Mouse (Mus musculus) olfactory bulb, adult 2 months (tissue): ENCODE data around the gene Ank3. TPM values are rescaled to one million over a fixed set of nuclear protein-coding genes. Genes with fewer than 3 reads are reported as not detected.

ENCODE experiments used
- H3K27ac ChIP-seq: fragments of 200-500 bp; 2 replicates; pipeline ENCODE4 v1.5.1; 2012; ENCODE audit warnings: low read depth, low read length; ENCODE audit not compliant: insufficient read depth
- H3K4me1 ChIP-seq: fragments of 200-500 bp; 2 replicates; pipeline ENCODE4 v1.6.1; 2012; ENCODE audit warnings: low read length; ENCODE audit not compliant: control insufficient read depth, insufficient read depth
- H3K4me3 ChIP-seq: fragments of 200-500 bp; 2 replicates; pipeline ENCODE4 v1.5.1; 2012; ENCODE audit warnings: mild to moderate bottlenecking, low read depth, low read length, moderate library complexity; ENCODE audit not compliant: insufficient read depth
- CTCF ChIP-seq: fragments of 200-500 bp; IDR thresholded peaks from 2 replicates; pipeline ENCODE4 v1.5.1; 2012; ENCODE audit warnings: low read depth, mild to moderate bottlenecking, low read length, moderate library complexity; ENCODE audit not compliant: insufficient read depth
- POLR2A ChIP-seq: fragments of 200-500 bp; IDR thresholded peaks from 2 replicates; pipeline ENCODE4 v1.6.1; 2012; ENCODE audit warnings: mild to moderate bottlenecking, low read depth, low read length, moderate library complexity; ENCODE audit not compliant: insufficient read depth
- WGBS: fragments of 180-500 bp; shearing (Covaris S2); methylation state at CpG from one replicate; pipeline ENCODE4 v1.1.7; 2018; 5-methylcytosine and 5-hydroxymethylcytosine counted together
- polyA plus RNA-seq: library from polyadenylated mRNA; stranded (reverse); fragments of >200 nt; gene quantifications from 2 replicates; pipeline ENCODE4 v1.2.4, GENCODE M21; 2012; ENCODE audit warnings: low replicate concordance; ENCODE audit not compliant: missing spikeins, insufficient read depth, insufficient read length

The Ank3 gene
- polyA plus RNA-seq, 1 experiment = 212 TPM

- WGBS = 24% methylated on average over 14 of the region's 14 CpGs
- peak overlapping the region; percentile 89 for H3K27ac ChIP-seq
- H3K4me3 ChIP-seq = peak overlapping the region; percentile 57
- H3K4me1 ChIP-seq = peaks cover 15% of the 10 kb centered on the region
- TF ChIP-seq CTCF (no peak), POLR2A (no peak)
Measured at GRCm38 (mm10) chr10:69706851-69707788, 308.5 kb downstream of the Ank3 start.

- peak overlapping the region; percentile 45 for H3K4me3 ChIP-seq
- 45% methylated on average over 11 of the region's 11 CpGs for WGBS
- TF ChIP-seq CTCF (no peak), POLR2A (no peak)
- peak overlapping the region; percentile 89 for H3K27ac ChIP-seq
- H3K4me1 ChIP-seq = peaks cover 18% of the 10 kb centered on the region
Measured at GRCm38 (mm10) chr10:69707844-69708550, 309.4 kb downstream of the Ank3 start.

- WGBS = 76% methylated on average over 2 of the region's 2 CpGs
- no peak overlapping the region for H3K4me3 ChIP-seq
- no peak overlapping the region for H3K27ac ChIP-seq
- TF ChIP-seq POLR2A = no peak
- no peak for TF ChIP-seq CTCF
- peaks cover 21% of the 10 kb centered on the region for H3K4me1 ChIP-seq
Measured at GRCm38 (mm10) chr10:69709631-69710030, 311.1 kb downstream of the Ank3 start.

- Histone ChIP-seq H3K4me3 (no peak overlapping the region), H3K4me1 (peaks cover 20% of the 10 kb centered on the region), H3K27ac (peak overlapping the region; percentile 32; the same call in 1 of the 2 replicates)
- TF ChIP-seq POLR2A = no peak
- TF ChIP-seq CTCF = no peak
- WGBS = 48% methylated on average over 5 of the region's 5 CpGs
Measured at GRCm38 (mm10) chr10:69710802-69711201, 312.2 kb downstream of the Ank3 start.

- 67% methylated on average over 4 of the region's 4 CpGs for WGBS
- no peak overlapping the region for H3K27ac ChIP-seq
- H3K4me1 ChIP-seq = peaks cover 17% of the 10 kb centered on the region
- no peak overlapping the region for H3K4me3 ChIP-seq
- no peak for TF ChIP-seq POLR2A
- TF ChIP-seq CTCF = no peak
Measured at GRCm38 (mm10) chr10:69716907-69717306, 318.3 kb downstream of the Ank3 start.

- Histone ChIP-seq H3K4me3 (no peak overlapping the region), H3K27ac (no peak overlapping the region), H3K4me1 (peaks cover 12% of the 10 kb centered on the region)
- 50% methylated on average over 5 of the region's 5 CpGs for WGBS
- TF ChIP-seq POLR2A = no peak
- TF ChIP-seq CTCF = no peak
Measured at GRCm38 (mm10) chr10:69719421-69719820, 320.8 kb downstream of the Ank3 start.

GRCm38 (mm10) chr10:69719901-69720415, 321.4 kb downstream of the Ank3 start:
- Histone ChIP-seq H3K27ac (no peak overlapping the region), H3K4me1 (peaks cover 12% of the 10 kb centered on the region), H3K4me3 (no peak overlapping the region)
- WGBS = 49% methylated on average over 12 of the region's 12 CpGs
- TF ChIP-seq CTCF = no peak
- no peak for TF ChIP-seq POLR2A

GRCm38 (mm10) chr10:69720452-69720851, 321.9 kb downstream of the Ank3 start:
- Histone ChIP-seq H3K27ac (no peak overlapping the region), H3K4me3 (no peak overlapping the region), H3K4me1 (peaks cover 14% of the 10 kb centered on the region)
- 67% methylated on average over 10 of the region's 10 CpGs for WGBS
- TF ChIP-seq POLR2A (no peak), CTCF (no peak)

- no peak overlapping the region for H3K4me3 ChIP-seq
- no peak overlapping the region for H3K27ac ChIP-seq
- WGBS = 78% methylated on average over 6 of the region's 6 CpGs
- TF ChIP-seq POLR2A (no peak), CTCF (no peak)
- H3K4me1 ChIP-seq = peaks cover 14% of the 10 kb centered on the region
Measured at GRCm38 (mm10) chr10:69720899-69721490, 322.4 kb downstream of the Ank3 start.
